Mouse (Mus musculus): ENCODE measurements at regions not wholly inside any gene's neighbourhood (a gene's known extent, or its start where the extent isn't known, plus 50 kb on each side); places are given as distances from the start of the nearest gene placed in this dataset.

DNA sequence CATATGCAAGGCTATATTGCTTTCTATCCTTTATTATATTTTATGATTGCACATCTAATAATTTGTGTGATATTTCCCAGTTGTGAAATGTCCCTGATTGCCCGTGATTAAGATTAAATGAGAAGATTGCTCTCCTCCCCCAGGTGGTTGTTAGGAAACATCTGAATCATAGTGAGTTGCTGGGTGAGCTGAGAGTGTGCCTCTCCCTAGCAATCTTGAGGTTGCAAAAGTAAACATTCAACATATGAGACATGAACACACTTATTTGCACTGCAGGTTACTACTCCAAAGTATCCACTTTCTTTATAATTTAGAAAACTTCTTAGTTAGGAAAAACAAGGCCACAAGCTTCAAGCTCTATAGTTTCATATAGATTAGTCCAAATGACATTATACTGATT lies 899.6 kb upstream of the Acvr2a start:
- Histone ChIP-seq H3K36me3 (ENCODE audit: control insufficient read depth, insufficient read depth, low read length) (no peaks in the 10 kb centered on the region), H3K27me3 (replicated peaks; ENCODE audit: control insufficient read depth, insufficient read depth, low read length) (no peaks in the 10 kb centered on the region), H3K9me3 (ENCODE audit: control insufficient read depth, low read length) (no peaks in the 10 kb centered on the region), H3K4me2 (ENCODE audit: low read length) (no peak overlapping the region), H3K27ac (ENCODE audit: low read depth, low read length) (no peak overlapping the region), H3K9ac (ENCODE audit: low read depth, low read length) (no peak overlapping the region), H3K4me1 (ENCODE audit: control insufficient read depth, insufficient read depth, low read depth, low read length) (no peaks in the 10 kb centered on the region), H3K4me3 (ENCODE audit: low read length) (no peak overlapping the region)
- no peak for ATAC-seq
- WGBS = 68% methylated on average over 1 of the region's 1 CpGs

DNA sequence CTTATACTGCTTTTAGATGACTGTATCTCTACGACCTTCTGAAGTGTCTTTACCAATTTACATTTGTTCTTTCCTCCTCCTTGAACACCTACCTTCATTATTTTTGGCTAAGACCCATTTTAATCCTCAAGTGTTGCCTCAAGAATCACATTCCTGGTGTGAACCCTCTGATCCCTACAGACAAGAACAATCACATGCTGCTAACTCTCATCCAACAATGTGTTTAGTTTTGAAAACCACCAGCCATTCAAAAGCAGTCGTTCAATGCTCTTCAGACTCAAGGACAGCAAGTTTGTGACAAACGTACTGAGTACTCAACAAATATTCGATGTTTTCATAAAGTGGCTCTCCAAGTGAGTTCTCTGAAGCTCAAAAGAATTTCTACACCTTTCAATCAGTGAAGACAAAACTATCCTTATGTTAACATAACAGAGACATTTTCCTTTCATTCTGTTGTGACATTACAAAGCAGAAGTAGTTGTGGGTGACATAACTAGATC lies 898.9 kb upstream of the Acvr2a start:
- H3K4me2 ChIP-seq (ENCODE audit: low read length) = no peak overlapping the region

DNA sequence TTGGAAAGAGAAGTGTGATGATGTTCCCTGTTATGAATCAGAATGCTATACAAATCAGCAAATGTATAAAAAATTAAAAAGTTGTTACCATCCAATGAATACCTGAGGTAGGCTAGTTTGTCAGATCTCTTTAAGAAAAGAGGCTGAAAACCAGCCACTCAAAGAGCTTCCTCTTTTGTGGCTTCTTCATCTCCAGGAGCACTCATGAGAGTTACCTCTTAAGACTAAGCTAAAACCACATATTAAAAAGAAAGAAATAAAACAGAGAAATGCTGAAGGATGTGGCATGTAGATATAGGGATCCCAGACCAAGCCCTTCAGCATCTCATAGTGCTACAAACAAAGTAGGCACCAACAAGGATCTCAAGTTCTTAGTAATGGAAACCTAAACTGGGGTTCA lies 890.9 kb upstream of the Acvr2a start:
- Histone ChIP-seq H3K27ac (ENCODE audit: low read depth, low read length) (no peak overlapping the region), H3K36me3 (ENCODE audit: control insufficient read depth, insufficient read depth, low read length) (no peaks in the 10 kb centered on the region), H3K9ac (ENCODE audit: low read depth, low read length) (no peak overlapping the region), H3K4me1 (ENCODE audit: control insufficient read depth, insufficient read depth, low read depth, low read length) (no peaks in the 10 kb centered on the region), H3K4me2 (ENCODE audit: low read length) (no peak overlapping the region), H3K9me3 (ENCODE audit: control insufficient read depth, low read length) (no peaks in the 10 kb centered on the region), H3K4me3 (ENCODE audit: low read length) (no peak overlapping the region), H3K27me3 (replicated peaks; ENCODE audit: control insufficient read depth, insufficient read depth, low read length) (no peaks in the 10 kb centered on the region)
- no peak for ATAC-seq

More for the DNA sequence above, 898.9 kb upstream of the Acvr2a start:
- H3K9me3 ChIP-seq (ENCODE audit: control insufficient read depth, low read length) = no peaks in the 10 kb centered on the region
- H3K27me3 ChIP-seq (replicated peaks; ENCODE audit: control insufficient read depth, insufficient read depth, low read length) = no peaks in the 10 kb centered on the region
- no peaks in the 10 kb centered on the region for H3K36me3 ChIP-seq (ENCODE audit: control insufficient read depth, insufficient read depth, low read length)
- ATAC-seq = no peak
- WGBS = 84% methylated on average over 4 of the region's 4 CpGs
- H3K9ac ChIP-seq (ENCODE audit: low read depth, low read length) = no peak overlapping the region
- no peak overlapping the region for H3K27ac ChIP-seq (ENCODE audit: low read depth, low read length)
- H3K4me3 ChIP-seq (ENCODE audit: low read length) = no peak overlapping the region
- H3K4me1 ChIP-seq (ENCODE audit: control insufficient read depth, insufficient read depth, low read depth, low read length) = no peaks in the 10 kb centered on the region

GRCm38 (mm10) chr2:47926620-47927019 lies 887.3 kb upstream of the Acvr2a start:
- H3K27ac ChIP-seq (ENCODE audit: low read depth, low read length) = no peak overlapping the region
- H3K4me3 ChIP-seq (ENCODE audit: low read length) = no peak overlapping the region
- H3K4me1 ChIP-seq (ENCODE audit: control insufficient read depth, insufficient read depth, low read depth, low read length) = no peaks in the 10 kb centered on the region
- no peak for ATAC-seq
- H3K9ac ChIP-seq (ENCODE audit: low read depth, low read length) = no peak overlapping the region
- no peaks in the 10 kb centered on the region for H3K27me3 ChIP-seq (replicated peaks; ENCODE audit: control insufficient read depth, insufficient read depth, low read length)
- H3K36me3 ChIP-seq (ENCODE audit: control insufficient read depth, insufficient read depth, low read length) = no peaks in the 10 kb centered on the region
- no peaks in the 10 kb centered on the region for H3K9me3 ChIP-seq (ENCODE audit: control insufficient read depth, low read length)
- no peak overlapping the region for H3K4me2 ChIP-seq (ENCODE audit: low read length)

- H3K4me3 ChIP-seq (ENCODE audit: low read length) = no peak overlapping the region
- no peak overlapping the region for H3K9ac ChIP-seq (ENCODE audit: low read depth, low read length)
- H3K4me2 ChIP-seq (ENCODE audit: low read length) = no peak overlapping the region
- H3K36me3 ChIP-seq (ENCODE audit: control insufficient read depth, insufficient read depth, low read length) = no peaks in the 10 kb centered on the region
- no peak for ATAC-seq
- no peaks in the 10 kb centered on the region for H3K27me3 ChIP-seq (replicated peaks; ENCODE audit: control insufficient read depth, insufficient read depth, low read length)
- H3K4me1 ChIP-seq (ENCODE audit: control insufficient read depth, insufficient read depth, low read depth, low read length) = no peaks in the 10 kb centered on the region
- H3K9me3 ChIP-seq (ENCODE audit: control insufficient read depth, low read length) = no peaks in the 10 kb centered on the region
- no peak overlapping the region for H3K27ac ChIP-seq (ENCODE audit: low read depth, low read length)
These were observed 868.8 kb upstream of the Acvr2a start for GRCm38 (mm10) chr2:47945061-47945460.

DNA sequence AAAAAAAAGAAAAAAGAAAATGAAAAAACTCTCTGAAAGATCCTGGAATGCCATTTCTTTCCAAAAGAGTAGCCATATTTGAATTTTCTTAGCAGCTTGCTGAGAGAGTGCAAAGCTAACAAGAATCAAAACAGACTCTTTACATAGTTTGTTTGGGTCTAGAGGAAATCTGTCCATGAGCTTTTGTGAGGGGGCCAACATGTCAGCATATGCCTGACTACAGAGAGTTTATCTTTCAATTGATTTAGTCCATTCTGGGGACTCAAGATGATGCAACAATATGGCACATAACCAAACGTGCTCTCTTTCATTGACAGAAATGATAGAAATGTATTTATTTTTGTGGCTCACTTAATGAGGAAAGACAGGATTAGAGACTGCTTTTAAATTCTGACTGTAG lies 822.8 kb upstream of the Acvr2a start:
- H3K27me3 ChIP-seq (replicated peaks; ENCODE audit: control insufficient read depth, insufficient read depth, low read length) = no peaks in the 10 kb centered on the region
- H3K27ac ChIP-seq (ENCODE audit: low read depth, low read length) = no peak overlapping the region
- ATAC-seq = no peak
- no peak overlapping the region for H3K4me3 ChIP-seq (ENCODE audit: low read length)
- no peaks in the 10 kb centered on the region for H3K36me3 ChIP-seq (ENCODE audit: control insufficient read depth, insufficient read depth, low read length)
- no peaks in the 10 kb centered on the region for H3K9me3 ChIP-seq (ENCODE audit: control insufficient read depth, low read length)
- H3K9ac ChIP-seq (ENCODE audit: low read depth, low read length) = no peak overlapping the region
- no peaks in the 10 kb centered on the region for H3K4me1 ChIP-seq (ENCODE audit: control insufficient read depth, insufficient read depth, low read depth, low read length)
- 84% methylated on average over 1 of the region's 1 CpGs for WGBS
- no peak overlapping the region for H3K4me2 ChIP-seq (ENCODE audit: low read length)

GRCm38 (mm10) chr2:47994185-47994584 lies 819.7 kb upstream of the Acvr2a start:
- Histone ChIP-seq H3K27ac (ENCODE audit: low read depth, low read length) (no peak overlapping the region), H3K4me3 (ENCODE audit: low read length) (no peak overlapping the region), H3K4me1 (ENCODE audit: control insufficient read depth, insufficient read depth, low read depth, low read length) (no peaks in the 10 kb centered on the region), H3K9me3 (ENCODE audit: control insufficient read depth, low read length) (no peaks in the 10 kb centered on the region), H3K27me3 (replicated peaks; ENCODE audit: control insufficient read depth, insufficient read depth, low read length) (no peaks in the 10 kb centered on the region), H3K36me3 (ENCODE audit: control insufficient read depth, insufficient read depth, low read length) (no peaks in the 10 kb centered on the region), H3K4me2 (ENCODE audit: low read length) (no peak overlapping the region), H3K9ac (ENCODE audit: low read depth, low read length) (no peak overlapping the region)
- 63% methylated on average over 5 of the region's 5 CpGs for WGBS
- no peak for ATAC-seq

GRCm38 (mm10) chr2:48001230-48001629 lies 812.7 kb upstream of the Acvr2a start:
- Histone ChIP-seq H3K27ac (ENCODE audit: low read depth, low read length) (no peak overlapping the region), H3K4me2 (ENCODE audit: low read length) (no peak overlapping the region), H3K4me1 (ENCODE audit: control insufficient read depth, insufficient read depth, low read depth, low read length) (no peaks in the 10 kb centered on the region), H3K4me3 (ENCODE audit: low read length) (no peak overlapping the region), H3K9me3 (ENCODE audit: control insufficient read depth, low read length) (no peaks in the 10 kb centered on the region), H3K36me3 (ENCODE audit: control insufficient read depth, insufficient read depth, low read length) (no peaks in the 10 kb centered on the region), H3K27me3 (replicated peaks; ENCODE audit: control insufficient read depth, insufficient read depth, low read length) (no peaks in the 10 kb centered on the region), H3K9ac (ENCODE audit: low read depth, low read length) (no peak overlapping the region)
- 87% methylated on average over 6 of the region's 6 CpGs for WGBS
- ATAC-seq = no peak

GRCm38 (mm10) chr2:48001800-48002507 lies 812.0 kb upstream of the Acvr2a start:
- ATAC-seq = peak; percentile 92

GRCm38 (mm10) chr2:48010308-48010707 lies 803.6 kb upstream of the Acvr2a start:
- ATAC-seq = no peak
- no peaks in the 10 kb centered on the region for H3K4me1 ChIP-seq (ENCODE audit: control insufficient read depth, insufficient read depth, low read depth, low read length)
- H3K9ac ChIP-seq (ENCODE audit: low read depth, low read length) = no peak overlapping the region
- H3K27me3 ChIP-seq (replicated peaks; ENCODE audit: control insufficient read depth, insufficient read depth, low read length) = no peaks in the 10 kb centered on the region
- no peaks in the 10 kb centered on the region for H3K9me3 ChIP-seq (ENCODE audit: control insufficient read depth, low read length)
- no peaks in the 10 kb centered on the region for H3K36me3 ChIP-seq (ENCODE audit: control insufficient read depth, insufficient read depth, low read length)
- WGBS = 79% methylated on average over 2 of the region's 2 CpGs
- no peak overlapping the region for H3K27ac ChIP-seq (ENCODE audit: low read depth, low read length)
- H3K4me3 ChIP-seq (ENCODE audit: low read length) = no peak overlapping the region
- H3K4me2 ChIP-seq (ENCODE audit: low read length) = no peak overlapping the region

More at GRCm38 (mm10) chr2:48001800-48002507, 812.0 kb upstream of the Acvr2a start:
- no peak overlapping the region for H3K9ac ChIP-seq (ENCODE audit: low read depth, low read length)
- no peak overlapping the region for H3K27ac ChIP-seq (ENCODE audit: low read depth, low read length)
- no peak overlapping the region for H3K4me2 ChIP-seq (ENCODE audit: low read length)
- H3K9me3 ChIP-seq (ENCODE audit: control insufficient read depth, low read length) = no peaks in the 10 kb centered on the region
- no peaks in the 10 kb centered on the region for H3K36me3 ChIP-seq (ENCODE audit: control insufficient read depth, insufficient read depth, low read length)
- H3K4me3 ChIP-seq (ENCODE audit: low read length) = no peak overlapping the region
- no peaks in the 10 kb centered on the region for H3K4me1 ChIP-seq (ENCODE audit: control insufficient read depth, insufficient read depth, low read depth, low read length)
- H3K27me3 ChIP-seq (replicated peaks; ENCODE audit: control insufficient read depth, insufficient read depth, low read length) = no peaks in the 10 kb centered on the region
- WGBS = 55% methylated on average over 11 of the region's 11 CpGs

All from hindbrain, embryonic 16.5 days (tissue).